Mouse (Mus musculus): ENCODE data around the gene Paics.

DNA sequence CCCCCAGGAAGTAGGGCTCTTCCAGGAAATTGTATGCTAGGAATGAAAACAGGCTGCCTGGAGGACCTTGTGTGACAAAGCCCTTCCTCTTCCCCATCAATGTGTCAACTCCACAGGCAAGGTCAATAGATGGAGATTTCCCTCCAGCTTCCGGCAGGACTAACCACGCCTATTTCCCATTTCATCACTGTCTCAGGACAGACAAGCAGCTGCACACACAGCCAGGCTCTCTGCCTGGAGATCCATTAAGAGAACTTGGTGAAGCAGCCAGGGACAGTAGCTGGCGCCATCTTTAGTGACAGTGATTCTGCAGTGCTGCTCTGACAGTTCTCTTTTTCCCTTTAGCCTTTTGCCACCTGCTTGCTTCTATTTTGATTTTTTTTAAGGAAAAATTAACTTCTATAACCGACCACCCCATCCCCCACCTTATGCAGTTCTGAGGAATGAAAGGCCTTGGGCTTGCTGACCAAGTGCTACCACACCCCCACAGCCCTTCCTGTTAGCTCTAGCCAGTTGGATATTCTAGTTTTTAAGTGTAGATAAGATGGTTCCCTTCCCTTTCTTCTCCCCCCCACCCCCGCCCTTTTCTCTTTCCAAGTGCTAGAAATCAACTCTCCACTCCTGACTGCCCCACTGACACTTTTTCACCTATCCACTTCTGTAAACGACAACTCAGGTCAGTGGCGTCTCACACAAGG is 21.8 kb upstream of the Paics start:
- TF ChIP-seq E2F4 (IDR thresholded peaks at IDR 0.05; ENCODE audit: insufficient read depth) (no peak), MAX (IDR thresholded peaks at IDR 0.05; ENCODE audit: low read depth) (no peak), POLR2A (IDR thresholded peaks at IDR 0.05; ENCODE audit: insufficient read length, low read depth) (no peak), CEBPB (IDR thresholded peaks at IDR 0.05; ENCODE audit: insufficient read depth, poor library complexity, severe bottlenecking) (no peak), TCF3 (IDR thresholded peaks at IDR 0.05; ENCODE audit: insufficient read length, low read depth) (no peak)
